Mouse (Mus musculus): ENCODE measurements around the gene Tmem38a. TPM values are rescaled to one million over a fixed set of nuclear protein-coding genes. Genes with fewer than 3 reads are reported as not detected.

Tmem38a gene
- polyA plus RNA-seq (2011; ENCODE audit: insufficient read length, low read depth, missing spikeins): 12.0 and 14.4 TPM in 2 replicates

- peaks cover 6% of the 10 kb centered on the region; the same call in 1 of the 2 replicates for H3K4me1 ChIP-seq (ENCODE audit: control insufficient read depth, insufficient read depth, low read length)
- peak within 1 kb of the TSS; percentile 85 for H3K27ac ChIP-seq (ENCODE audit: insufficient read depth, low read length)
- TF ChIP-seq CTCF (IDR thresholded peaks at IDR 0.05; ENCODE audit: borderline replicate concordance, insufficient read depth, low read length) (no peak), POLR2A (IDR thresholded peaks at IDR 0.05; ENCODE audit: low read depth, low read length) (peak; percentile 85)
- peak within 1 kb of the TSS; percentile 87 for H3K4me3 ChIP-seq (ENCODE audit: insufficient read depth, low read length)
These were observed at the start of gene Tmem38a for GRCm38 (mm10) chr8:72571611-72572473. Tmem38a (plus strand) TSS chr8:72572055.

GRCm38 (mm10) chr8:72532103-72532502 lies 39.8 kb upstream of the Tmem38a start:
- no peak overlapping the region for H3K27ac ChIP-seq (ENCODE audit: insufficient read depth, low read length)

GRCm38 (mm10) chr8:72534888-72535287 lies 37.0 kb upstream of the Tmem38a start:
- H3K27ac ChIP-seq (ENCODE audit: insufficient read depth, low read length): no peak overlapping the region
- TF ChIP-seq CTCF (IDR thresholded peaks at IDR 0.05; ENCODE audit: borderline replicate concordance, insufficient read depth, low read length): no peak
- no peak for TF ChIP-seq POLR2A (IDR thresholded peaks at IDR 0.05; ENCODE audit: low read depth, low read length)
- H3K4me1 ChIP-seq (ENCODE audit: control insufficient read depth, insufficient read depth, low read length): peaks cover 3% of the 10 kb centered on the region
- H3K4me3 ChIP-seq (ENCODE audit: insufficient read depth, low read length): no peak overlapping the region

More at GRCm38 (mm10) chr8:72532103-72532502, 39.8 kb upstream of the Tmem38a start:
- Histone ChIP-seq H3K4me3 (ENCODE audit: insufficient read depth, low read length) (no peak overlapping the region), H3K4me1 (ENCODE audit: control insufficient read depth, insufficient read depth, low read length) (peaks cover 3% of the 10 kb centered on the region)
- no peak for TF ChIP-seq POLR2A (IDR thresholded peaks at IDR 0.05; ENCODE audit: low read depth, low read length)
- TF ChIP-seq CTCF (IDR thresholded peaks at IDR 0.05; ENCODE audit: borderline replicate concordance, insufficient read depth, low read length): no peak

- TF ChIP-seq POLR2A (IDR thresholded peaks at IDR 0.05; ENCODE audit: low read depth, low read length) (no peak), CTCF (IDR thresholded peaks at IDR 0.05; ENCODE audit: borderline replicate concordance, insufficient read depth, low read length) (no peak; the same call in 1 of the 2 replicates)
- no peak overlapping the region for H3K4me3 ChIP-seq (ENCODE audit: insufficient read depth, low read length)
- H3K27ac ChIP-seq (ENCODE audit: insufficient read depth, low read length): no peak overlapping the region
- H3K4me1 ChIP-seq (ENCODE audit: control insufficient read depth, insufficient read depth, low read length): peaks cover 3% of the 10 kb centered on the region; the same call in 1 of the 2 replicates
These were observed 32.6 kb upstream of the Tmem38a start for GRCm38 (mm10) chr8:72539234-72539633.

GRCm38 (mm10) chr8:72547122-72547801 lies 24.6 kb upstream of the Tmem38a start:
- peak overlapping the region; percentile 99 for H3K4me3 ChIP-seq (ENCODE audit: insufficient read depth, low read length)
- TF ChIP-seq CTCF (IDR thresholded peaks at IDR 0.05; ENCODE audit: borderline replicate concordance, insufficient read depth, low read length): no peak

GRCm38 (mm10) chr8:72547802-72548643 lies 23.8 kb upstream of the Tmem38a start, which contains the start of gene Med26:
Med26 (minus strand) TSS chr8:72548270.
- peak within 1 kb of the TSS; percentile 59 for H3K27ac ChIP-seq (ENCODE audit: insufficient read depth, low read length)
- peak within 1 kb of the TSS; percentile 99 for H3K4me3 ChIP-seq (ENCODE audit: insufficient read depth, low read length)
- H3K4me1 ChIP-seq (ENCODE audit: control insufficient read depth, insufficient read depth, low read length): no peaks in the 10 kb centered on the region
- TF ChIP-seq POLR2A (IDR thresholded peaks at IDR 0.05; ENCODE audit: low read depth, low read length) (peak; percentile 66), CTCF (IDR thresholded peaks at IDR 0.05; ENCODE audit: borderline replicate concordance, insufficient read depth, low read length) (no peak)

More at GRCm38 (mm10) chr8:72547122-72547801, 24.6 kb upstream of the Tmem38a start:
- H3K4me1 ChIP-seq (ENCODE audit: control insufficient read depth, insufficient read depth, low read length): no peaks in the 10 kb centered on the region
- no peak overlapping the region for H3K27ac ChIP-seq (ENCODE audit: insufficient read depth, low read length)

GRCm38 (mm10) chr8:72548644-72549313 lies 23.1 kb upstream of the Tmem38a start:
- Histone ChIP-seq H3K27ac (ENCODE audit: insufficient read depth, low read length) (peak overlapping the region; percentile 59), H3K4me1 (ENCODE audit: control insufficient read depth, insufficient read depth, low read length) (no peaks in the 10 kb centered on the region), H3K4me3 (ENCODE audit: insufficient read depth, low read length) (peak overlapping the region; percentile 87)
- TF ChIP-seq POLR2A (IDR thresholded peaks at IDR 0.05; ENCODE audit: low read depth, low read length) (no peak), CTCF (IDR thresholded peaks at IDR 0.05; ENCODE audit: borderline replicate concordance, insufficient read depth, low read length) (no peak)

- Histone ChIP-seq H3K4me3 (ENCODE audit: insufficient read depth, low read length) (peak overlapping the region; percentile 87), H3K4me1 (ENCODE audit: control insufficient read depth, insufficient read depth, low read length) (no peaks in the 10 kb centered on the region), H3K27ac (ENCODE audit: insufficient read depth, low read length) (no peak overlapping the region)
- TF ChIP-seq CTCF (IDR thresholded peaks at IDR 0.05; ENCODE audit: borderline replicate concordance, insufficient read depth, low read length) (no peak), POLR2A (IDR thresholded peaks at IDR 0.05; ENCODE audit: low read depth, low read length) (no peak)
These were observed 22.5 kb upstream of the Tmem38a start for GRCm38 (mm10) chr8:72549314-72549892.

All from embryonic fibroblast, embryonic 13.5 days (primary cell).